Comparison of ENCODE assay signal across 8 mouse cellular contexts in genomic region chr14:60086808-60087725, GRCm38 (mm10).
DNase-seq lines count a peak whose midpoint lies in the region; ATAC-seq and TF ChIP-seq lines count a peak whose summit lies in the region.

No protein-coding gene starts in this region.

- no peaks in the 10 kb centered on the region for H3K36me3 ChIP-seq in ES-E14 (ENCODE audit: control insufficient read depth, insufficient read depth, low read length, poor library complexity, severe bottlenecking)
- H3K36me3 ChIP-seq in hindbrain, embryonic 14.5 days (replicated peaks; ENCODE audit: control insufficient read depth, insufficient read depth) = no peaks in the 10 kb centered on the region
- no peaks in the 10 kb centered on the region for H3K36me3 ChIP-seq in limb, embryonic 14.5 days (ENCODE audit: control insufficient read depth, insufficient read depth, low read length)
- no peaks in the 10 kb centered on the region for H3K36me3 ChIP-seq in midbrain, embryonic 13.5 days

- H3K4me3 ChIP-seq in ES-E14 (ENCODE audit: insufficient read depth in 1 of 2, low read depth in 1 of 2, low read length in 2 of 2, poor library complexity in 1 of 2, severe bottlenecking in 1 of 2) = peak overlapping the region; percentile 66 to 67
- H3K4me3 ChIP-seq in hindbrain, embryonic 14.5 days (replicated peaks; ENCODE audit: low read length) = peak overlapping the region; percentile 55
- H3K4me3 ChIP-seq in limb, embryonic 14.5 days (replicated peaks; ENCODE audit: low read length) = peak overlapping the region; percentile 46
- H3K4me3 ChIP-seq in midbrain, embryonic 13.5 days (replicated peaks) = peak overlapping the region; percentile 55

- H3K27me3 ChIP-seq in hindbrain, embryonic 14.5 days (ENCODE audit: control insufficient read depth, insufficient read depth, low read length) = no peaks in the 10 kb centered on the region
- no peaks in the 10 kb centered on the region for H3K27me3 ChIP-seq in limb, embryonic 14.5 days (ENCODE audit: control insufficient read depth, insufficient read depth, low read length)
- H3K27me3 ChIP-seq in midbrain, embryonic 13.5 days = no peaks in the 10 kb centered on the region

- WGBS in hindbrain, embryonic 14.5 days = 13% methylated on average over 29 of the region's 33 CpGs
- WGBS in limb, embryonic 14.5 days = 19% methylated on average over 17 of the region's 33 CpGs
- 15% methylated on average over 24 of the region's 33 CpGs for WGBS in midbrain, embryonic 13.5 days

- peak; percentile 73 for DNase-seq in CD4-positive helper T cell, adult 2 months (ENCODE audit: low read depth, low spot score)
- DNase-seq in ES-E14 (ENCODE audit: low read depth, low spot score) = peak; percentile 53
- peak; percentile 71 for DNase-seq in hindbrain, embryonic 14.5 days (ENCODE audit: low spot score)
- DNase-seq in limb, embryonic 14.5 days (ENCODE audit: low spot score) = peak; percentile 20
- peak; percentile 24 for DNase-seq in telencephalon, adult 2 months (ENCODE audit: low read depth, low spot score)
- DNase-seq in frontal cortex, postnatal 25 days (ENCODE audit: low spot score in 2 of 2) = no peak

- H3K9ac ChIP-seq in ES-E14 (ENCODE audit: insufficient read depth, low read depth, low read length, poor library complexity, severe bottlenecking) = peak overlapping the region; percentile 75
- H3K9ac ChIP-seq in hindbrain, embryonic 14.5 days = peak overlapping the region; percentile 75
- H3K9ac ChIP-seq in limb, embryonic 14.5 days (ENCODE audit: low read depth, low read length, severe bottlenecking) = peak overlapping the region; percentile 51
- peak overlapping the region; percentile 75 for H3K9ac ChIP-seq in midbrain, embryonic 13.5 days (replicated peaks)

- no peak for TF ChIP-seq POLR2A in limb, embryonic 14.5 days (IDR thresholded peaks at IDR 0.05; ENCODE audit: borderline replicate concordance, extremely low read depth, insufficient read depth, insufficient read length)

- ATAC-seq in common myeloid progenitor, adult 5-6 weeks (replicated peaks; ENCODE audit: low read depth, poor library complexity, severe bottlenecking) = peak; percentile 50
- ATAC-seq in hindbrain, embryonic 14.5 days (ENCODE audit: low FRiP score) = peak; percentile 93
- ATAC-seq in limb, embryonic 14.5 days (ENCODE audit: low FRiP score, low read depth) = peak; percentile 62; the same call in 1 of the 2 replicates
- ATAC-seq in midbrain, embryonic 13.5 days = peak; percentile 95

- in situ Hi-C loops in ES-E14 (cut with MboI; ENCODE audit: low sequenced_read_pairs in 2 of 2, unreplicated experiment in 2 of 2) = no loop called here

- H3K4me2 ChIP-seq in hindbrain, embryonic 14.5 days (replicated peaks) = peak overlapping the region; percentile 70
- H3K4me2 ChIP-seq in limb, embryonic 14.5 days (replicated peaks; ENCODE audit: low read depth, low read length, severe bottlenecking) = peak overlapping the region; percentile 85
- H3K4me2 ChIP-seq in midbrain, embryonic 13.5 days (replicated peaks) = peak overlapping the region; percentile 70

- H3K27ac ChIP-seq in ES-E14 (ENCODE audit: insufficient read depth, low read depth, low read length, poor library complexity, severe bottlenecking) = no peak overlapping the region
- 0 out of 2 replicates have a peak overlapping the region, but pooled peaks have one; percentile 38 for H3K27ac ChIP-seq in hindbrain, embryonic 14.5 days
- H3K27ac ChIP-seq in limb, embryonic 14.5 days (replicated peaks; ENCODE audit: low read depth, low read length) = no peak overlapping the region
- peak overlapping the region; percentile 19; the same call in 1 of the 2 replicates for H3K27ac ChIP-seq in midbrain, embryonic 13.5 days

- peaks cover 0 to 4% of the 10 kb centered on the region in 2 experiments; a peak in 1 of 4 replicates for H3K4me1 ChIP-seq in ES-E14 (ENCODE audit: control insufficient read depth in 2 of 2, insufficient read depth in 2 of 2, low read length in 2 of 2, poor library complexity in 1 of 2)
- H3K4me1 ChIP-seq in hindbrain, embryonic 14.5 days (replicated peaks; ENCODE audit: control insufficient read depth, insufficient read depth, low read length) = peaks cover 14% of the 10 kb centered on the region
- H3K4me1 ChIP-seq in limb, embryonic 14.5 days (ENCODE audit: control insufficient read depth, insufficient read depth, low read length) = peaks cover 5% of the 10 kb centered on the region; the same call in 1 of the 2 replicates
- H3K4me1 ChIP-seq in midbrain, embryonic 13.5 days (replicated peaks) = peaks cover 17% of the 10 kb centered on the region

- H3K9me3 ChIP-seq in ES-E14 (ENCODE audit: control insufficient read depth, insufficient read depth, low read depth, low read length) = no peaks in the 10 kb centered on the region
- no peaks in the 10 kb centered on the region for H3K9me3 ChIP-seq in hindbrain, embryonic 14.5 days (ENCODE audit: control insufficient read depth, low read length)
- no peaks in the 10 kb centered on the region for H3K9me3 ChIP-seq in limb, embryonic 14.5 days (ENCODE audit: control insufficient read depth, low read length)
- no peaks in the 10 kb centered on the region for H3K9me3 ChIP-seq in midbrain, embryonic 13.5 days

TF ChIP-seq in ES-E14, 5 proteins besides CTCF, POLR2A, EP300 and RAD21:
- TF ChIP-seq CHD2 (IDR thresholded peaks at IDR 0.05; ENCODE audit: low read depth, low read length) (no peak), MAFK (IDR thresholded peaks at IDR 0.05; ENCODE audit: insufficient read depth, low read depth, low read length) (no peak), ZC3H11A (IDR thresholded peaks at IDR 0.05; ENCODE audit: borderline replicate concordance, low read depth, low read length) (no peak), HCFC1 (IDR thresholded peaks at IDR 0.05; ENCODE audit: borderline replicate concordance, insufficient read depth, low read length) (no peak), ZNF384 (IDR thresholded peaks at IDR 0.05; ENCODE audit: low read depth, low read length) (no peak)

Comparison
In these comparisons a context has a peak if more than half of its experiments do, and no peak if none do; other contexts are left out.
1. DNase-seq: peak in CD4-positive helper T cell, adult 2 months (single experiment), ES-E14 (single experiment), hindbrain, embryonic 14.5 days (single experiment), limb, embryonic 14.5 days (single experiment) and telencephalon, adult 2 months (single experiment); none in frontal cortex, postnatal 25 days (0 of 2).
2. H3K27ac ChIP-seq: peak in hindbrain, embryonic 14.5 days (single experiment) and midbrain, embryonic 13.5 days (single experiment); none in ES-E14 (single experiment) and limb, embryonic 14.5 days (single experiment).
3. Peak in every context shown above with its lines, with median percentiles within 50 percentile points of each other: H3K4me3 ChIP-seq, H3K9ac ChIP-seq, ATAC-seq and H3K4me2 ChIP-seq.